Mouse (Mus musculus): Measurements from ENCODE around the gene Gm29110. TPM values are rescaled to one million over a fixed set of nuclear protein-coding genes. Genes with fewer than 3 reads are reported as not detected.
"Not testable (repeated sequence)": the region's sequence is repeated elsewhere in the genome, so short reads cannot be mapped to it uniquely, and the experiment has no call there.

Gene Gm29110
- polyA plus RNA-seq (2012) = not detected in 2 replicates

DNA sequence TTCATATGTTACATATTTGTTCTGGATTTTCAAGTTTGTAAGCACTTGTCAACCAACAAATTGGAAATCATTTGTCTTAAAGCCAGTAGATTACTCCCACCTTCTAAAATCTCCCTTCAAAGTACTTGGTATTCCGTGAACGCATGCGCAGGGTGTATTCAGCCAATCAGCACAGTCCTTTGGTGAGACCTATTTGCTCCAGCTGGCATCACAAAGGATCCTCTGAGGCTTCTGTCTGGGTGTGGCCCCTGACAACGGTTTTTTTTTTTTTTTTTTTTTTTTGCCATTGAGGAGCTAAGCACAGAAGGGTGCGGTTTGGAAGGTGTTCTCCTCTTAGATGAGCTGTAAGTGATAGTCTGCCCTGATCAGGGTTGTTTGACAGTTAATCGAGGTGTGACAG, at the start of gene Gm29110:
Gene Gm29110 (plus strand): TSS at position 301 of the 400 bp plus-strand sequence.
- not testable (repeated sequence) for TF ChIP-seq GATA1 (IDR thresholded peaks at IDR 0.05; ENCODE audit: low read length)

Other genes with a start within 250 kb of the Gm29110 start
- not detected in 2 replicates for gene Gm21913, start 153.4 kb downstream of the Gm29110 start, polyA plus RNA-seq (2012)